Mouse (Mus musculus): ENCODE measurements around the gene Lsm4. TPM values are rescaled to one million over a fixed set of nuclear protein-coding genes. Genes with fewer than 3 reads are reported as not detected.

The Lsm4 gene
- total RNA-seq (2017) = 129 and 163 TPM in 2 replicates

- ATAC-seq (replicated peaks; ENCODE audit: low read depth, poor library complexity, severe bottlenecking) = peak; percentile 88
Observed at GRCm38 (mm10) chr8:70673079-70673856, at the start of gene Lsm4. Gene Lsm4 (plus strand): TSS chr8:70673248.

- ATAC-seq (replicated peaks; ENCODE audit: low read depth, poor library complexity, severe bottlenecking) = 0 out of 2 replicates have a peak, but pooled peaks have one; percentile 19
Observed at GRCm38 (mm10) chr8:70625104-70625503, 47.9 kb upstream of the Lsm4 start.

GRCm38 (mm10) chr8:70627041-70627440 lies 46.0 kb upstream of the Lsm4 start:
- ATAC-seq (replicated peaks; ENCODE audit: low read depth, poor library complexity, severe bottlenecking) = no peak

- ATAC-seq (replicated peaks; ENCODE audit: low read depth, poor library complexity, severe bottlenecking) = no peak
Observed at GRCm38 (mm10) chr8:70628986-70629490, 44.0 kb upstream of the Lsm4 start.

- peak; percentile 64 for ATAC-seq (replicated peaks; ENCODE audit: low read depth, poor library complexity, severe bottlenecking)
Observed at GRCm38 (mm10) chr8:70629574-70630531, 43.2 kb upstream of the Lsm4 start.

GRCm38 (mm10) chr8:70630532-70631381 lies 42.3 kb upstream of the Lsm4 start:
- peak; percentile 40 for ATAC-seq (replicated peaks; ENCODE audit: low read depth, poor library complexity, severe bottlenecking)

GRCm38 (mm10) chr8:70631436-70631835 lies 41.6 kb upstream of the Lsm4 start:
- no peak for ATAC-seq (replicated peaks; ENCODE audit: low read depth, poor library complexity, severe bottlenecking)

GRCm38 (mm10) chr8:70632346-70632892 lies 40.6 kb upstream of the Lsm4 start, which contains the start of gene Gdf15:
Gene Gdf15 (minus strand): TSS chr8:70632456.
- ATAC-seq (replicated peaks; ENCODE audit: low read depth, poor library complexity, severe bottlenecking) = no peak

GRCm38 (mm10) chr8:70634066-70634465 lies 39.0 kb upstream of the Lsm4 start:
- no peak for ATAC-seq (replicated peaks; ENCODE audit: low read depth, poor library complexity, severe bottlenecking)

- peak; percentile 51 for ATAC-seq (replicated peaks; ENCODE audit: low read depth, poor library complexity, severe bottlenecking)
Observed at GRCm38 (mm10) chr8:70635527-70635926, 37.5 kb upstream of the Lsm4 start.

GRCm38 (mm10) chr8:70636838-70637237 lies 36.2 kb upstream of the Lsm4 start:
- no peak for ATAC-seq (replicated peaks; ENCODE audit: low read depth, poor library complexity, severe bottlenecking)

- ATAC-seq (replicated peaks; ENCODE audit: low read depth, poor library complexity, severe bottlenecking) = no peak
Observed at GRCm38 (mm10) chr8:70638752-70639151, 34.3 kb upstream of the Lsm4 start.

GRCm38 (mm10) chr8:70643019-70643418 lies 30.0 kb upstream of the Lsm4 start:
- no peak for ATAC-seq (replicated peaks; ENCODE audit: low read depth, poor library complexity, severe bottlenecking)

- peak; percentile 42; the same call in 1 of the 2 replicates for ATAC-seq (replicated peaks; ENCODE audit: low read depth, poor library complexity, severe bottlenecking)
Observed at GRCm38 (mm10) chr8:70644065-70644464, 29.0 kb upstream of the Lsm4 start.

- ATAC-seq (replicated peaks; ENCODE audit: low read depth, poor library complexity, severe bottlenecking) = 0 out of 2 replicates have a peak, but pooled peaks have one; percentile 9
Observed at GRCm38 (mm10) chr8:70645501-70646224, 27.4 kb upstream of the Lsm4 start.

- no peak for ATAC-seq (replicated peaks; ENCODE audit: low read depth, poor library complexity, severe bottlenecking)
Observed at GRCm38 (mm10) chr8:70646369-70646768, 26.7 kb upstream of the Lsm4 start.

- ATAC-seq (replicated peaks; ENCODE audit: low read depth, poor library complexity, severe bottlenecking) = no peak
Observed at GRCm38 (mm10) chr8:70646775-70647174, 26.3 kb upstream of the Lsm4 start.

- ATAC-seq (replicated peaks; ENCODE audit: low read depth, poor library complexity, severe bottlenecking) = no peak
Observed at GRCm38 (mm10) chr8:70647343-70648163, 25.5 kb upstream of the Lsm4 start.

Measured in common myeloid progenitor, adult 5-6 weeks (primary cell).